10 mouse cellular contexts compared by ENCODE assay signal in genomic region chr5:24525360-24526189, GRCm38 (mm10). TPM values are rescaled to one million over a fixed set of nuclear protein-coding genes. Genes with fewer than 3 reads are reported as not detected.
A peak's percentile ranks its signal among the peaks of the same experiment; 100 is the strongest.
DNase-seq lines count a peak whose midpoint lies in the region; ATAC-seq lines count a peak whose summit lies in the region.
"Had no signal": no experiment of that assay in that cellular context is flagged by ENCODE, and none has a peak within 500 bp of the region (broad histone marks: within the 10 kb centered on the region; RNA-seq: fewer than 3 reads in every experiment).

No protein-coding gene starts in this region.

- H3K9me3 ChIP-seq in heart, embryonic 15.5 days (replicated peaks), result no peaks in the 10 kb centered on the region
- H3K9me3 ChIP-seq in embryonic facial prominence, embryonic 13.5 days, result no peaks in the 10 kb centered on the region
- H3K9me3 ChIP-seq in intestine, embryonic 14.5 days (ENCODE audit: control insufficient read depth, low read length), result no peaks in the 10 kb centered on the region
- no peaks in the 10 kb centered on the region for H3K9me3 ChIP-seq in midbrain, embryonic 16.5 days (replicated peaks; ENCODE audit: control insufficient read depth, low read length, poor library complexity, severe bottlenecking)

- peaks cover 92% of the 10 kb centered on the region for H3K27me3 ChIP-seq in heart, embryonic 15.5 days
- H3K27me3 ChIP-seq in embryonic facial prominence, embryonic 13.5 days, result peaks cover 93% of the 10 kb centered on the region
- peaks cover 90% of the 10 kb centered on the region for H3K27me3 ChIP-seq in intestine, embryonic 14.5 days (replicated peaks; ENCODE audit: control insufficient read depth, insufficient read depth, low read length)
- H3K27me3 ChIP-seq in midbrain, embryonic 16.5 days (ENCODE audit: control insufficient read depth, insufficient read depth, low read depth, low read length), result peaks cover 54% of the 10 kb centered on the region

- peaks cover 14% of the 10 kb centered on the region for H3K4me1 ChIP-seq in heart, embryonic 15.5 days (replicated peaks)
- H3K4me1 ChIP-seq in embryonic facial prominence, embryonic 13.5 days, result peaks cover 20% of the 10 kb centered on the region
- no peaks in the 10 kb centered on the region for H3K4me1 ChIP-seq in intestine, embryonic 14.5 days (replicated peaks; ENCODE audit: control insufficient read depth, insufficient read depth, low read length)
- H3K4me1 ChIP-seq in midbrain, embryonic 16.5 days (ENCODE audit: control insufficient read depth, insufficient read depth, low read length), result peaks cover 10% of the 10 kb centered on the region

- WGBS in heart, embryonic 15.5 days, result 5% methylated on average over 34 of the region's 34 CpGs
- WGBS in embryonic facial prominence, embryonic 13.5 days, result 3% methylated on average over 34 of the region's 34 CpGs
- WGBS in intestine, embryonic 14.5 days, result 4% methylated on average over 34 of the region's 34 CpGs
- 4% methylated on average over 32 of the region's 34 CpGs for WGBS in midbrain, embryonic 16.5 days

- H3K27ac ChIP-seq in heart, embryonic 15.5 days, result no peak overlapping the region
- no peak overlapping the region for H3K27ac ChIP-seq in embryonic facial prominence, embryonic 13.5 days
- H3K27ac ChIP-seq in intestine, embryonic 14.5 days (ENCODE audit: low read depth), result no peak overlapping the region
- H3K27ac ChIP-seq in midbrain, embryonic 16.5 days (ENCODE audit: low read length), result no peak overlapping the region

- no peak for DNase-seq in heart, adult 18-20 months
- no peak for DNase-seq in intestine, embryonic 14.5 days (ENCODE audit: low spot score)
- DNase-seq in ovary, postnatal 10 days (ENCODE audit: low spot score), result no peak
- DNase-seq in urinary bladder, adult 18-20 months (ENCODE audit: low spot score in 2 of 2), result no peak
- DNase-seq in layer of hippocampus, adult 18-20 months (ENCODE audit: low spot score in 2 of 2), result no peak
- DNase-seq: layer of hippocampus, adult 9-11 months had no signal

- H3K36me3 ChIP-seq in heart, embryonic 15.5 days, result no peaks in the 10 kb centered on the region
- no peaks in the 10 kb centered on the region for H3K36me3 ChIP-seq in embryonic facial prominence, embryonic 13.5 days
- no peaks in the 10 kb centered on the region for H3K36me3 ChIP-seq in intestine, embryonic 14.5 days (ENCODE audit: control insufficient read depth, insufficient read depth, low read length)
- no peaks in the 10 kb centered on the region for H3K36me3 ChIP-seq in midbrain, embryonic 16.5 days (ENCODE audit: control insufficient read depth, insufficient read depth, low read length)

- H3K4me2 ChIP-seq in heart, embryonic 15.5 days, result peak overlapping the region; percentile 87
- peak overlapping the region; percentile 76 for H3K4me2 ChIP-seq in embryonic facial prominence, embryonic 13.5 days
- peak overlapping the region; percentile 75 for H3K4me2 ChIP-seq in intestine, embryonic 14.5 days (ENCODE audit: low read length)
- peak overlapping the region; percentile 89 for H3K4me2 ChIP-seq in midbrain, embryonic 16.5 days (ENCODE audit: low read length)

- ATAC-seq in heart, embryonic 15.5 days (replicated peaks; ENCODE audit: insufficient number of reproducible peaks, insufficient read depth, low FRiP score, low read depth), result no peak
- ATAC-seq in embryonic facial prominence, embryonic 13.5 days (ENCODE audit: insufficient number of reproducible peaks, insufficient read depth, low FRiP score, low TSS enrichment, low read depth), result no peak
- ATAC-seq in intestine, embryonic 14.5 days (replicated peaks; ENCODE audit: low FRiP score, low TSS enrichment, low read depth), result no peak
- no peak for ATAC-seq in midbrain, embryonic 16.5 days

- H3K4me3 ChIP-seq in heart, embryonic 15.5 days, result peak overlapping the region; percentile 50
- H3K4me3 ChIP-seq in embryonic facial prominence, embryonic 13.5 days, result peak overlapping the region; percentile 46
- H3K4me3 ChIP-seq in intestine, embryonic 14.5 days (ENCODE audit: low read depth, low read length), result peak overlapping the region; percentile 31
- peak overlapping the region; percentile 43 for H3K4me3 ChIP-seq in midbrain, embryonic 16.5 days (ENCODE audit: low read depth, low read length)

- no peak overlapping the region for H3K9ac ChIP-seq in heart, embryonic 15.5 days
- peak overlapping the region; percentile 44; the same call in 1 of the 2 replicates for H3K9ac ChIP-seq in embryonic facial prominence, embryonic 13.5 days
- H3K9ac ChIP-seq in intestine, embryonic 14.5 days (ENCODE audit: low read length), result no peak overlapping the region
- peak overlapping the region; percentile 55; the same call in 1 of the 2 replicates for H3K9ac ChIP-seq in midbrain, embryonic 16.5 days (ENCODE audit: low read depth, low read length)

RNA-seq across cellular contexts. Expression of gene Gbx1, which starts 1.4 kb away (rescaled TPM):
- polyA plus RNA-seq in heart, embryonic 15.5 days (2015; fragmentation: Nextera tagmentation; extraction: Ambion mirVana), result not detected in 2 replicates
- total RNA-seq in heart, adult 18-20 months (2021), result not detected
- polyA plus RNA-seq in embryonic facial prominence, embryonic 13.5 days (2015; fragmentation: Nextera tagmentation; extraction: Ambion mirVana), result 0.11 TPM in 1 of 2 replicates, not detected in the other
- polyA plus RNA-seq in intestine, embryonic 14.5 days (2014; fragmentation: Nextera tagmentation; extraction: Ambion mirVana), result 0.07 TPM in 1 of 2 replicates, not detected in the other
- 0.20 and 0.21 TPM in 2 replicates for polyA plus RNA-seq in midbrain, embryonic 16.5 days (2015; fragmentation: Nextera tagmentation; extraction: Ambion mirVana)
- not detected for total RNA-seq in layer of hippocampus, adult 18-20 months (2021)
- total RNA-seq: neutrophil, adult 5-6 weeks had no signal

RNA-seq across cellular contexts. Expression of gene Asb10, which starts 15.2 kb away (rescaled TPM):
- polyA plus RNA-seq in heart, embryonic 15.5 days (2015; fragmentation: Nextera tagmentation; extraction: Ambion mirVana), result 7.0 and 7.4 TPM in 2 replicates
- total RNA-seq in heart, adult 18-20 months (2021), result 10 to 100 TPM; 83.7 to 90.6 TPM
- polyA plus RNA-seq in embryonic facial prominence, embryonic 13.5 days (2015; fragmentation: Nextera tagmentation; extraction: Ambion mirVana), result 0.56 and 0.63 TPM in 2 replicates
- 0.28 and 0.32 TPM in 2 replicates for polyA plus RNA-seq in intestine, embryonic 14.5 days (2014; fragmentation: Nextera tagmentation; extraction: Ambion mirVana)
- 0.15 TPM in 1 of 2 replicates, not detected in the other for polyA plus RNA-seq in midbrain, embryonic 16.5 days (2015; fragmentation: Nextera tagmentation; extraction: Ambion mirVana)
- under 1 TPM in 1 of 2 experiments, not detected in 1; 0.23 TPM for total RNA-seq in layer of hippocampus, adult 18-20 months (2021)
- total RNA-seq: neutrophil, adult 5-6 weeks had no signal

RNA-seq across cellular contexts. Expression of gene 4931409K22Rik, which starts 31.0 kb away (rescaled TPM):
- 0.09 TPM in 1 of 2 replicates, not detected in the other for polyA plus RNA-seq in heart, embryonic 15.5 days (2015; fragmentation: Nextera tagmentation; extraction: Ambion mirVana)
- not detected for total RNA-seq in heart, adult 18-20 months (2021)
- polyA plus RNA-seq in embryonic facial prominence, embryonic 13.5 days (2015; fragmentation: Nextera tagmentation; extraction: Ambion mirVana), result 0.11 TPM in 1 of 2 replicates, not detected in the other
- polyA plus RNA-seq in intestine, embryonic 14.5 days (2014; fragmentation: Nextera tagmentation; extraction: Ambion mirVana), result 0.15 TPM in 1 of 2 replicates, not detected in the other
- 0.08 TPM in 1 of 2 replicates, not detected in the other for polyA plus RNA-seq in midbrain, embryonic 16.5 days (2015; fragmentation: Nextera tagmentation; extraction: Ambion mirVana)
- total RNA-seq in layer of hippocampus, adult 18-20 months (2021), result not detected
- total RNA-seq: neutrophil, adult 5-6 weeks had no signal

RNA-seq across cellular contexts. Expression of gene Abcf2, which starts 51.7 kb away (rescaled TPM):
- 55.7 and 71.7 TPM in 2 replicates for polyA plus RNA-seq in heart, embryonic 15.5 days (2015; fragmentation: Nextera tagmentation; extraction: Ambion mirVana)
- total RNA-seq in heart, adult 18-20 months (2021), result 10 to 100 TPM; 53.5 to 54.9 TPM
- polyA plus RNA-seq in embryonic facial prominence, embryonic 13.5 days (2015; fragmentation: Nextera tagmentation; extraction: Ambion mirVana), result 112 and 115 TPM in 2 replicates
- 97.6 and 98.4 TPM in 2 replicates for polyA plus RNA-seq in intestine, embryonic 14.5 days (2014; fragmentation: Nextera tagmentation; extraction: Ambion mirVana)
- 78.0 and 85.0 TPM in 2 replicates for polyA plus RNA-seq in midbrain, embryonic 16.5 days (2015; fragmentation: Nextera tagmentation; extraction: Ambion mirVana)
- total RNA-seq in layer of hippocampus, adult 18-20 months (2021), result 10 to 100 TPM; 82.5 to 83.6 TPM

Comparison
In these comparisons a context has a peak if more than half of its experiments do, and no peak if none do; other contexts are left out.
1. H3K9ac ChIP-seq: peak in embryonic facial prominence, embryonic 13.5 days (single experiment) and midbrain, embryonic 16.5 days (single experiment); none in heart, embryonic 15.5 days (single experiment) and intestine, embryonic 14.5 days (single experiment).
2. Peak in every context shown above with its lines, with median percentiles within 50 percentile points of each other: H3K4me2 ChIP-seq and H3K4me3 ChIP-seq.